Mouse (Mus musculus): ENCODE measurements around the gene Pik3ap1. TPM values are rescaled to one million over a fixed set of nuclear protein-coding genes. Genes with fewer than 3 reads are reported as not detected.

Gene Pik3ap1
- total and polyA plus RNA-seq, 3 experiments: 0.12 to 0.40 TPM; not detected in 1

DNA sequence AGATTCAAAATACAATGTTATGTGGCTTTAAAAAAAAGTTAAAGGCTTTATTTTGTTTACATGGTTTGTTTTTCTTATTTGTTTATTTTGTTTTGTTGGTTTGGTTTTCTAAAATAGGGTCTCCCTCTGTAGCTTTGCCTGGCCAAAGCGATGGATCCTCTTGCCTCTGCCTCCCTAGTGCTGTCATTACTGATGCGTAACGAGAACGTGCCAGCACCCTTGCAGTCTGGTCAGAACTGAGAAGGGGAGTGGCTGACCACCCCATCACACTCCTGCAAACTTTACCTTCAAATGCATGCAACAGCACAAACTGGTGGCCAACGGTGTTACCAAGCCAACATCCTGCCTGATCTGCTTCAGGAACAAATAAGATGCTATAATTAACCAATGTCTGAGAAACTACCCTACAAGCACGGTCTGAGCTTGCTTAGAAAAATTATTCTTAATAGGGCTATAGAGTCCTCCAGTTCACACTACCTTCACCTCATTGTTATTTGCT, 42.3 kb downstream of the Pik3ap1 start:
- no peaks in the 10 kb centered on the region for H3K27me3 ChIP-seq (ENCODE audit: control insufficient read depth in 1 of 2, insufficient read depth in 2 of 2, low read length in 2 of 2)
- no peaks in the 10 kb centered on the region for H3K36me3 ChIP-seq (ENCODE audit: control insufficient read depth in 1 of 2, insufficient read depth in 2 of 2, low read length in 2 of 2)
- no peak overlapping the region for H3K4me3 ChIP-seq (ENCODE audit: control insufficient read depth in 1 of 2, insufficient read depth in 1 of 2, low read depth in 2 of 2, low read length in 2 of 2)
- no peaks in the 10 kb centered on the region for H3K79me2 ChIP-seq (ENCODE audit: control insufficient read depth, insufficient read depth, low read length, poor library complexity)
- H3K9ac ChIP-seq (ENCODE audit: control insufficient read depth, low read depth, low read length, poor library complexity, severe bottlenecking): no peak overlapping the region
- no peak for TF ChIP-seq TAL1 (IDR thresholded peaks at IDR 0.05; ENCODE audit: low read length)
- no peak for TF ChIP-seq CHD1 (IDR thresholded peaks at IDR 0.05; ENCODE audit: low read depth, low read length)
- no peak for TF ChIP-seq CTCF (IDR thresholded peaks at IDR 0.05 in 2 of 3, conservative IDR thresholded peaks at IDR 0.05 in 1 of 3; ENCODE audit: control insufficient read depth in 1 of 3, insufficient read depth in 1 of 3, low read depth in 2 of 3, low read length in 3 of 3, poor library complexity in 1 of 3, severe bottlenecking in 1 of 3)
- no peak for TF ChIP-seq MAX (IDR thresholded peaks at IDR 0.05; ENCODE audit: low read length)
- no peak for TF ChIP-seq UBTF (IDR thresholded peaks at IDR 0.05; ENCODE audit: borderline replicate concordance, insufficient read depth, low read depth, low read length)
- no peak for TF ChIP-seq NRF1 (IDR thresholded peaks at IDR 0.05; ENCODE audit: insufficient read depth, low read depth, low read length, poor library complexity, severe bottlenecking)
- no peak for TF ChIP-seq MYC (IDR thresholded peaks at IDR 0.05; ENCODE audit: low read depth, low read length)
- TF ChIP-seq ZNF384 (IDR thresholded peaks at IDR 0.05; ENCODE audit: low read depth, low read length): no peak
- peaks cover 0 to 7% of the 10 kb centered on the region in 2 experiments; a peak in 2 of 4 replicates for H3K4me1 ChIP-seq (ENCODE audit: control insufficient read depth in 1 of 2, insufficient read depth in 2 of 2, low read length in 2 of 2)
- DNase-seq (ENCODE audit: low read depth, low spot score): no peak
- H3K9me3 ChIP-seq (replicated peaks; ENCODE audit: insufficient read depth, low read length): no peaks in the 10 kb centered on the region
- H3K27ac ChIP-seq (ENCODE audit: control insufficient read depth, low read depth, low read length): no peak overlapping the region

DNA sequence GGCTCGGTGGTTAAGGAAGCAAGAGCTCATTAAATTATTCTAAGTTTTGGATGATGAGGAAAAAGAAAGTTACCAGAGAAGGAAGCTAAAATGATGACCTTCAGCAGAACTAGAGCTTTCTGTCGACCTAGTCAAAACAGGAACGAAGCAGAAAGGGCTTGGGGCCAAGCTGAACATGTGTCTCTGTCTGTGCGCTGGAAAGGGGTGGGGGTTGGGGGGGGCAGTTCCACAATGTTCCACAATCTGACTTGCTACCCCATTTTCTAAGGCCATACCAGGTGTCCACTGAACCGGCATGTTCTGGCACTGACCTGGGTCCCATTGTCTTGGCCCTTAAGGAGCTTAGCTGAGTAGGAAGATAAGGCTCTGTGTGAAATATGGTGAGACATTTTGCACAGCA, 43.2 kb downstream of the Pik3ap1 start:
- H3K27me3 ChIP-seq (ENCODE audit: control insufficient read depth in 1 of 2, insufficient read depth in 2 of 2, low read length in 2 of 2): 0 out of 4 replicates have a peak, but pooled peaks cover 0 to 1% of the 10 kb centered on the region in 2 experiments
- TF ChIP-seq BHLHE40 (IDR thresholded peaks at IDR 0.05; ENCODE audit: borderline replicate concordance, low read depth, low read length) (no peak), TBP (IDR thresholded peaks at IDR 0.05; ENCODE audit: low read depth, low read length) (no peak), ZC3H11A (IDR thresholded peaks at IDR 0.05; ENCODE audit: low read depth, low read length) (no peak), POLR2AphosphoS5 (IDR thresholded peaks at IDR 0.05; ENCODE audit: borderline replicate concordance, low read depth, low read length) (no peak), RAD21 (IDR thresholded peaks at IDR 0.05; ENCODE audit: low read depth, low read length) (no peak), MAFK (IDR thresholded peaks at IDR 0.05; ENCODE audit: borderline replicate concordance, low read depth, low read length) (no peak), RCOR1 (IDR thresholded peaks at IDR 0.05; ENCODE audit: low read depth, low read length) (no peak), GATA1 (IDR thresholded peaks at IDR 0.05; ENCODE audit: low read depth, low read length) (no peak), TAL1 (IDR thresholded peaks at IDR 0.05; ENCODE audit: low read length) (no peak), UBTF (IDR thresholded peaks at IDR 0.05; ENCODE audit: borderline replicate concordance, insufficient read depth, low read depth, low read length) (no peak), USF2 (IDR thresholded peaks at IDR 0.05; ENCODE audit: borderline replicate concordance in 1 of 2, insufficient read depth in 1 of 2, low read depth in 1 of 2, low read length in 2 of 2) (no peak), MYB (IDR thresholded peaks at IDR 0.05; ENCODE audit: low read depth, low read length) (no peak), NRF1 (IDR thresholded peaks at IDR 0.05; ENCODE audit: insufficient read depth, low read depth, low read length, poor library complexity, severe bottlenecking) (no peak), ZNF384 (IDR thresholded peaks at IDR 0.05; ENCODE audit: low read depth, low read length) (no peak)
- peaks cover 0 to 7% of the 10 kb centered on the region in 2 experiments; a peak in 2 of 4 replicates for H3K4me1 ChIP-seq (ENCODE audit: control insufficient read depth in 1 of 2, insufficient read depth in 2 of 2, low read length in 2 of 2)
- no peaks in the 10 kb centered on the region for H3K79me2 ChIP-seq (ENCODE audit: control insufficient read depth, insufficient read depth, low read length, poor library complexity)
- H3K36me3 ChIP-seq (ENCODE audit: control insufficient read depth in 1 of 2, insufficient read depth in 2 of 2, low read length in 2 of 2): no peaks in the 10 kb centered on the region
- H3K9ac ChIP-seq (ENCODE audit: control insufficient read depth, low read depth, low read length, poor library complexity, severe bottlenecking): no peak overlapping the region
- DNase-seq (ENCODE audit: low read depth, low spot score): peak; percentile 29
- H3K4me3 ChIP-seq (ENCODE audit: control insufficient read depth in 1 of 2, insufficient read depth in 1 of 2, low read depth in 2 of 2, low read length in 2 of 2): no peak overlapping the region
- no peaks in the 10 kb centered on the region for H3K9me3 ChIP-seq (replicated peaks; ENCODE audit: insufficient read depth, low read length)
- H3K27ac ChIP-seq (ENCODE audit: control insufficient read depth, low read depth, low read length): no peak overlapping the region
